Mouse (Mus musculus): Measurements from ENCODE around the gene Slc39a3.

DNA sequence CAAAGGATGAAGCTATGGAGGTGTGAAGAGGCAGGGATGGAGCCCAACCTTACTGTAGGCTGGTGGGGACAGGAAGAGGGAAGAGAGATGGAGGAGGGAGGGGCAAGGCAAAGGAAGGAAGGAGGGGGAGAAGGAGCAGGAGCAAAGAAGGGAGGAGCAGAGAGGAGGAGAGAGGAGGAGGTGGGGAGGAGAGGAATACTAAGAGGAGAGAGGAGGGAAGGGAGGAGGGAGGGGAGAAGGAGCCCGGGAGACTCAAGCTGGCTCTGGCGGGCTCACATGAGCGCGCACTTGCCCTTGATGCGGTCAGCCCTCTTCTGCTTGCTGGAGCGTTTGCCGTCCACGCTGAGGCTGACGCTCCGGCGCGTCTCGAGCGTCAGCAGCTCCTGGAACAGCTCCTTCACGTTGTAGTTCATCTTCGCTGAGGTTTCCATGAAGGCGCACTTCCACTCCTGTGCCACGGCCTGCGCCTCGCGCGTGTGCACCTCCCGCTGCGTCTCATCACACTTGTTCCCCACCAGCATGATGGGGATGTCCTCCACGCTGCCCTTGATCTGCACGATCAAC is 15.6 kb downstream of the Slc39a3 start:
- TF ChIP-seq TAL1 (conservative IDR thresholded peaks at IDR 0.05; ENCODE audit: low read depth, low read length) (no peak), CTCF (IDR thresholded peaks at IDR 0.05; ENCODE audit: low read depth, low read length) (no peak), GATA1 (IDR thresholded peaks at IDR 0.05; ENCODE audit: borderline replicate concordance, low read length) (no peak), GATA2 (IDR thresholded peaks at IDR 0.05; ENCODE audit: borderline replicate concordance, low read depth, low read length) (no peak), POLR2AphosphoS5 (IDR thresholded peaks at IDR 0.05; ENCODE audit: insufficient replicate concordance, low read depth, low read length) (no peak)
